Mouse (Mus musculus): ENCODE data around the gene Ggta1. TPM values are rescaled to one million over a fixed set of nuclear protein-coding genes. Genes with fewer than 3 reads are reported as not detected.

Ggta1 gene
- total RNA-seq, 1 experiment = 36.5 TPM

DNA sequence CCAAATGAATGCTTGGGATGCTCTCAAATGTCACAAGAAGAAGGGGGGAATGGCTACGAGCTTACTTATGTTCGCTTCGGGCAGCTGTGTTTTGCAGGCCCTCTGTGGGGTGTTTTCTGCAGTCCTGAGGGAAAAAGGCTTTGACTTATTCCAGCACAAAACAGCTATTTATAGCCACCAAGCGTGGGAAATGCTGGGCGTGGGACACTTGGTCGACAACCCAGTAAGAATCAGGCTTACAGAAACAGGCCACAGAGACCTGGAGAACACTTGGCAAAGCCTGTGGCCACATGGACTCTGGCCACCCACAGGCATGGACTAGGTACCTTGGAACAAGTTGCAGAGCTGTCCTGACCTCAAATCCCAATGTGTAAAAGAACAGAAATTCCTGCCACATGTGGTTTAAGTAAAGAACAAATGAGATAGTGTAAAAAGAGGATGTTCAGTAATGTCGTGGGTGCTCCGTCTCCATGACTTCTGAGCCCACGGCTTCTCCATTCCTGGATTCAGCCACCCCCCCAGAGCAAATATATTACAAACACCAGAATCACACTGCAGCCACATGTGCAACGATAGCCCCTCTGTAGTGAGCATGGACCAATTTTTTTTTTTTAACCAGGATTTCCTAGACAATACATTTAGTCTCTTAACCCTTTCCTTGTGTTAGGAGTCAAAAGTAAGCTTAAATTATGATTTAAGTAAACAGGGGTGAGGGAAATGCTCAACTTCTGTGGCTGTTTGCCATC lies 45.7 kb upstream of the Ggta1 start:
- DNase-seq (ENCODE audit: low read depth, low spot score) = no peak
- Histone ChIP-seq H3K9ac (ENCODE audit: insufficient read depth, low read depth, low read length, poor library complexity, severe bottlenecking) (no peak overlapping the region), H3K9me3 (ENCODE audit: control insufficient read depth, insufficient read depth, low read depth, low read length) (no peaks in the 10 kb centered on the region), H3K27ac (ENCODE audit: insufficient read depth, low read depth, low read length, poor library complexity, severe bottlenecking) (no peak overlapping the region), H3K4me3 (ENCODE audit: insufficient read depth in 1 of 2, low read depth in 1 of 2, low read length in 2 of 2, poor library complexity in 1 of 2, severe bottlenecking in 1 of 2) (no peak overlapping the region), H3K36me3 (ENCODE audit: control insufficient read depth, insufficient read depth, low read length, poor library complexity, severe bottlenecking) (no peaks in the 10 kb centered on the region), H3K4me1 (ENCODE audit: control insufficient read depth in 2 of 2, insufficient read depth in 2 of 2, low read length in 2 of 2, poor library complexity in 1 of 2) (peaks cover 8 to 24% of the 10 kb centered on the region in 2 experiments; a peak in 3 of 4 replicates)
- TF ChIP-seq CHD2 (IDR thresholded peaks at IDR 0.05; ENCODE audit: low read depth, low read length) = no peak
- TF ChIP-seq MAFK (IDR thresholded peaks at IDR 0.05; ENCODE audit: insufficient read depth, low read depth, low read length) = no peak
- TF ChIP-seq ZC3H11A (IDR thresholded peaks at IDR 0.05; ENCODE audit: borderline replicate concordance, low read depth, low read length) = no peak
- TF ChIP-seq HCFC1 (IDR thresholded peaks at IDR 0.05; ENCODE audit: borderline replicate concordance, insufficient read depth, low read length) = no peak
- no peak for TF ChIP-seq ZNF384 (IDR thresholded peaks at IDR 0.05; ENCODE audit: low read depth, low read length)
- in situ Hi-C loops (cut with MboI; ENCODE audit: low sequenced_read_pairs in 2 of 2, unreplicated experiment in 2 of 2) = no loop called here

DNA sequence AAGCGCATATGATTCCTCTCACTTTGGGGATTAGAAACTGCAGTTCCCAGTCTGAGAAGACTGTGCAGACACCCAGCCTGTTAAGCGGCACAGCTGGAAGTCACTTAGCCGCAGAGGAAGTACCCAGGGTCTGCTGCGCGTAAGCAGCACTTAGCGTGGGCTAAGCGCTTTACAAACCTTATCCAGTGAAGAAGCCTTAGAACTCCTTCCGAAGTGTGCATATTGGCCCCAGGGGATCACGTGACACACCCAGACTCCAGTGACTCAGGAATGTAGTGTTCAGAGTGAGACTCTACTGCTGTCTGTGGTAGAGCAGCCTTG lies 44.1 kb upstream of the Ggta1 start:
- Histone ChIP-seq H3K4me3 (ENCODE audit: insufficient read depth in 1 of 2, low read depth in 1 of 2, low read length in 2 of 2, poor library complexity in 1 of 2, severe bottlenecking in 1 of 2) (no peak overlapping the region), H3K27ac (ENCODE audit: insufficient read depth, low read depth, low read length, poor library complexity, severe bottlenecking) (no peak overlapping the region), H3K9me3 (ENCODE audit: control insufficient read depth, insufficient read depth, low read depth, low read length) (no peaks in the 10 kb centered on the region), H3K9ac (ENCODE audit: insufficient read depth, low read depth, low read length, poor library complexity, severe bottlenecking) (no peak overlapping the region), H3K36me3 (ENCODE audit: control insufficient read depth, insufficient read depth, low read length, poor library complexity, severe bottlenecking) (no peaks in the 10 kb centered on the region), H3K4me1 (ENCODE audit: control insufficient read depth in 2 of 2, insufficient read depth in 2 of 2, low read length in 2 of 2, poor library complexity in 1 of 2) (peaks cover 11 to 27% of the 10 kb centered on the region in 2 experiments)
- TF ChIP-seq MAFK (IDR thresholded peaks at IDR 0.05; ENCODE audit: insufficient read depth, low read depth, low read length) (no peak), HCFC1 (IDR thresholded peaks at IDR 0.05; ENCODE audit: borderline replicate concordance, insufficient read depth, low read length) (no peak), ZC3H11A (IDR thresholded peaks at IDR 0.05; ENCODE audit: borderline replicate concordance, low read depth, low read length) (no peak), ZNF384 (IDR thresholded peaks at IDR 0.05; ENCODE audit: low read depth, low read length) (no peak), CHD2 (IDR thresholded peaks at IDR 0.05; ENCODE audit: low read depth, low read length) (no peak)
- peak; percentile 91 for DNase-seq (ENCODE audit: low read depth, low spot score)
- in situ Hi-C loops (cut with MboI; ENCODE audit: low sequenced_read_pairs in 2 of 2, unreplicated experiment in 2 of 2) = no loop called here

DNA sequence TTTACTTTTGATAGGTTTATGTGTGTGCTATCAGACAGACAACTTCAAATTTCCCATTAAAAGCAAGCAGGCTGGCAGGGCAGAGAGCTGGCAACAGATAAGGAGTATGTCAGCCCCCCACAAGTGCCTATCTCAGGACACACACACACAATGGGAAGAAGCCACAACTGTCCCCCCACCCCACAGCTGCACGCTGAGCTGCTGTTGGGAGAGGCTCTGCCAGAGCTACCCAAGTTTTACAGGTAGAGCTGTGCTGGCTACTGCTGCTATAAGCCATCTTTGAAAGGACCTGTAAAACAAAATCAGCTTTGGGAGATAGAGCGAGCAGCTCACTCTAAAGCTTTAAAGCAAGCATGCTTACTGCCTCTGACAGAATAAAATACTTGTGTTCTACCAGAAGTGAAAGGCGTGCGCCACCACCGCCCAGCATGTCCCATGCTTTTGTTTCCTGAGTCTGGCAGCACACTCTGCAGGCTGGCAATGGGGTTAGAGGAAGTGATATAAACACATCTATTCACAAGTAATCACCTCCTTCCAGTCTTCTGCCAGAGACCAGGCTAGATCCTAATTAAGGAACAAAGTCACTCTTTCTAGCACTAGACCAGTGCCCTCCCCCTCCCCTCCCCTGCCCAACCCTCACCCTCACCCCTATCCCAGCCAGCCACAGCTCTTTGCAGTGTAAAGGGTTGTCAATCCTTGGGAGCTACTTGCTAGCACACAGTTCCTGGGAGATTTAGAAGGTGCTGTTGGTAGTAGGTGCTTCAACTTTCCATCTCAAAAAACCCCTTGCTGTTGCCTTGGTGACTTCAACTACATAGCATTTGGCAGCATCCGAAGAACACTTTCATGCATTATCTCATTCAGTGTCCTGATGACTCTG lies 43.5 kb upstream of the Ggta1 start:
- in situ Hi-C loops (cut with MboI; ENCODE audit: low sequenced_read_pairs in 2 of 2, unreplicated experiment in 2 of 2) = no loop called here
- Histone ChIP-seq H3K4me1 (ENCODE audit: control insufficient read depth in 2 of 2, insufficient read depth in 2 of 2, low read length in 2 of 2, poor library complexity in 1 of 2) (peaks cover 11 to 31% of the 10 kb centered on the region in 2 experiments), H3K36me3 (ENCODE audit: control insufficient read depth, insufficient read depth, low read length, poor library complexity, severe bottlenecking) (no peaks in the 10 kb centered on the region), H3K9ac (ENCODE audit: insufficient read depth, low read depth, low read length, poor library complexity, severe bottlenecking) (no peak overlapping the region), H3K4me3 (ENCODE audit: insufficient read depth in 1 of 2, low read depth in 1 of 2, low read length in 2 of 2, poor library complexity in 1 of 2, severe bottlenecking in 1 of 2) (no peak overlapping the region), H3K27ac (ENCODE audit: insufficient read depth, low read depth, low read length, poor library complexity, severe bottlenecking) (peak overlapping the region; percentile 26; the same call in 1 of the 2 replicates), H3K9me3 (ENCODE audit: control insufficient read depth, insufficient read depth, low read depth, low read length) (no peaks in the 10 kb centered on the region)
- TF ChIP-seq CHD2 (IDR thresholded peaks at IDR 0.05; ENCODE audit: low read depth, low read length) = no peak
- TF ChIP-seq HCFC1 (IDR thresholded peaks at IDR 0.05; ENCODE audit: borderline replicate concordance, insufficient read depth, low read length) = no peak
- TF ChIP-seq ZNF384 (IDR thresholded peaks at IDR 0.05; ENCODE audit: low read depth, low read length) = no peak
- no peak for TF ChIP-seq ZC3H11A (IDR thresholded peaks at IDR 0.05; ENCODE audit: borderline replicate concordance, low read depth, low read length)
- no peak for TF ChIP-seq MAFK (IDR thresholded peaks at IDR 0.05; ENCODE audit: insufficient read depth, low read depth, low read length)
- no peak for DNase-seq (ENCODE audit: low read depth, low spot score)

DNA sequence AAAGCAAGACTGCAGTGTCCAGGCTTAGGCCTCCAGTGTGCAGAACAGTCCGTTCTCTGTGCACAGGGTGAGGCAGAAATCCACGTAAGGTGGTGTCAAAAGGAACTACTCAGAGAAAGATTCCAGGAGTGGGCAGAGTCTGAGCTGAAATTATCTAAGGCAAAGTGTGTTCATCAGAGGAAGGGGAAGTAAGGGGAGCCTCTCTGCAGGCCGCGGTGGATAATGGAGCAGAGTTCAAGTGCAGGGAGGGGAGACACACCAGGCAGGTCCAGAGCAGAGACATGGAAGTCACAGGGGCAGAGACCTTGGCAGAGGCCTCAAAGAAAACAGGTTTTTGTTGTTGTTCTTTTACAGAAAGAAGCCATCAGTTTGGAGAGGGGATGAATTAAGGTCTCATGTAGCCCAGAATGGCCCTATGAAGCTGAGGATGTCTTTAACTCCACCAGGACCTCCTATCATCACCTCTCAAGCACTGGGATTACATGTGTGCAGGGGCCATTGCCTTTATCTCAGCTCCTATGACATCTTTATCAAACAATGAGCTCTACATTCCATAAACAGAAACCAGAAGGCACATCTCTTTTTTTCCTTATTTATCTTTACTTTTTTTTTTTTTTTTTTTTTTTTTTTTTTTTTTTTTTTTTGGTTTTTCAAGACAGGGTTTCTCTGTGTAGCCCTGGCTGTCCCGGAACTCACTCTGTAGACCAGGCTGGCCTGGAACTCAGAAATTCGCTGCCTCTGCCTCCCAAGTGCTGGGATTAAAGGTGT lies 42.7 kb upstream of the Ggta1 start:
- Histone ChIP-seq H3K36me3 (ENCODE audit: control insufficient read depth, insufficient read depth, low read length, poor library complexity, severe bottlenecking) (no peaks in the 10 kb centered on the region), H3K4me1 (ENCODE audit: control insufficient read depth in 2 of 2, insufficient read depth in 2 of 2, low read length in 2 of 2, poor library complexity in 1 of 2) (peaks cover 11 to 28% of the 10 kb centered on the region in 2 experiments), H3K4me3 (ENCODE audit: insufficient read depth in 1 of 2, low read depth in 1 of 2, low read length in 2 of 2, poor library complexity in 1 of 2, severe bottlenecking in 1 of 2) (no peak overlapping the region), H3K9ac (ENCODE audit: insufficient read depth, low read depth, low read length, poor library complexity, severe bottlenecking) (no peak overlapping the region), H3K27ac (ENCODE audit: insufficient read depth, low read depth, low read length, poor library complexity, severe bottlenecking) (no peak overlapping the region), H3K9me3 (ENCODE audit: control insufficient read depth, insufficient read depth, low read depth, low read length) (no peaks in the 10 kb centered on the region)
- TF ChIP-seq MAFK (IDR thresholded peaks at IDR 0.05; ENCODE audit: insufficient read depth, low read depth, low read length) (no peak), ZNF384 (IDR thresholded peaks at IDR 0.05; ENCODE audit: low read depth, low read length) (peak; percentile 68), CHD2 (IDR thresholded peaks at IDR 0.05; ENCODE audit: low read depth, low read length) (no peak)
- in situ Hi-C loops (cut with MboI; ENCODE audit: low sequenced_read_pairs in 2 of 2, unreplicated experiment in 2 of 2) = no loop called here
- DNase-seq (ENCODE audit: low read depth, low spot score) = no peak

Data from ES-E14 (cell line).